Mouse (Mus musculus): ENCODE measurements at regions not wholly inside any gene's neighbourhood (a gene's known extent, or its start where the extent isn't known, plus 50 kb on each side); places are given as distances from the start of the nearest gene placed in this dataset.
"Not testable (repeated sequence)": the region's sequence is repeated elsewhere in the genome, so short reads cannot be mapped to it uniquely, and the experiment has no call there.

GRCm38 (mm10) chr17:79543907-79544522 is 67.6 kb upstream of the Rmdn2 start:
- in situ Hi-C loops (cut with MboI; ENCODE audit: unreplicated experiment in 2 of 2), result no loop called here

- in situ Hi-C loops (cut with MboI; ENCODE audit: unreplicated experiment in 2 of 2), result no loop called here
Observed at GRCm38 (mm10) chr17:79545878-79546277, 65.8 kb upstream of the Rmdn2 start.

- in situ Hi-C loops (cut with MboI; ENCODE audit: unreplicated experiment in 2 of 2), result no loop called here
Observed at GRCm38 (mm10) chr17:79547075-79547474, 64.6 kb upstream of the Rmdn2 start.

- in situ Hi-C loops (cut with MboI; ENCODE audit: unreplicated experiment in 2 of 2), result no loop called here
Observed at GRCm38 (mm10) chr17:79547524-79547923, 64.1 kb upstream of the Rmdn2 start.

GRCm38 (mm10) chr17:79550409-79550808 is 61.3 kb upstream of the Rmdn2 start:
- in situ Hi-C loops (cut with MboI; ENCODE audit: unreplicated experiment in 2 of 2), result not testable (repeated sequence)

- in situ Hi-C loops (cut with MboI; ENCODE audit: unreplicated experiment in 2 of 2), result no loop called here
Observed at GRCm38 (mm10) chr17:79553850-79554249, 57.8 kb upstream of the Rmdn2 start.

- in situ Hi-C loops (cut with MboI; ENCODE audit: unreplicated experiment in 2 of 2), result no loop called here
Observed at GRCm38 (mm10) chr17:79555593-79555992, 56.1 kb upstream of the Rmdn2 start.

All from v-Abl transformed pro-B cells (cell line).